ENCODE assay signal across 8 mouse cellular contexts in the genomic region with DNA sequence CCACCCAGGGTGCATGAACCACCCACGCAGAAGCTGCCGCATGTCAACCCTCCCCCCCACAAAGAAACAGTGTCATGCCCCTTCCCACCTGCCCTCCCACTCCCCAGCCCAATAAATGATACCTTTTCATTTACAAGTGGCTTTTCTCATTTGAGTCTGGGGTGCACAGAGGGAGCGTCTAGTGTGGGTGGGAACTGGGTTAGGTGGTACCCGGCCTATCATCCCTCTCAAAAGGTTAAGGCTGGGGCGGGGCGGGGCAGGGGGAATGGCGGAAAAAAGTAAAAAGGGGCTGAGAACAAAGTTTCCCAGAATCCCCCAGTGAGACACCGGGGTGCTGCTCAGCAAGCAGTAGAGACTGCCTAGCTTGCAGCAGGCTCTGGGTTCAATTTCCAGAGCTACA. TPM values are rescaled to one million over a fixed set of nuclear protein-coding genes. Genes with fewer than 3 reads are reported as not detected.
DNase-seq lines count a peak whose midpoint lies in the region; ATAC-seq and TF ChIP-seq lines count a peak whose summit lies in the region.
"Had no signal": no experiment of that assay in that cellular context is flagged by ENCODE, and none has a peak within 500 bp of the region (broad histone marks: within the 10 kb centered on the region; RNA-seq: fewer than 3 reads in every experiment).

No protein-coding gene starts in this region.

- no peaks in the 10 kb centered on the region for H3K9me3 ChIP-seq in lung, postnatal 0 days (ENCODE audit: low read length)
- H3K9me3 ChIP-seq in forebrain, postnatal 0 days (ENCODE audit: low read length) = no peaks in the 10 kb centered on the region
- H3K9me3 ChIP-seq in liver, embryonic 12.5 days (replicated peaks) = no peaks in the 10 kb centered on the region

- WGBS in lung, postnatal 0 days = 7% methylated on average over 8 of the region's 8 CpGs
- WGBS in forebrain, postnatal 0 days = 1% methylated on average over 8 of the region's 8 CpGs
- WGBS in liver, embryonic 12.5 days (ENCODE audit: insufficient replicate concordance) = 5% methylated on average over 8 of the region's 8 CpGs

- no peak for TF ChIP-seq CTCF in lung, postnatal 0 days (IDR thresholded peaks at IDR 0.05)
- TF ChIP-seq CTCF in forebrain, postnatal 0 days (IDR thresholded peaks at IDR 0.05; ENCODE audit: low read depth) = no peak

- TF ChIP-seq EP300 in lung, postnatal 0 days (IDR thresholded peaks at IDR 0.05) = no peak

- H3K4me3 ChIP-seq in lung, postnatal 0 days (ENCODE audit: low read depth, low read length) = no peak overlapping the region
- peak overlapping the region; percentile 24 for H3K4me3 ChIP-seq in forebrain, postnatal 0 days (ENCODE audit: low read depth, low read length)
- H3K4me3 ChIP-seq in liver, embryonic 12.5 days = 0 out of 2 replicates have a peak overlapping the region, but pooled peaks have one; percentile 26

- H3K4me1 ChIP-seq in lung, postnatal 0 days (ENCODE audit: insufficient read depth, low read depth, low read length) = no peaks in the 10 kb centered on the region
- H3K4me1 ChIP-seq in forebrain, postnatal 0 days (ENCODE audit: insufficient read depth) = no peaks in the 10 kb centered on the region
- H3K4me1 ChIP-seq in liver, embryonic 12.5 days = no peaks in the 10 kb centered on the region

- peak overlapping the region; percentile 44 for H3K4me2 ChIP-seq in lung, postnatal 0 days (replicated peaks; ENCODE audit: low read depth, low read length)
- peak overlapping the region; percentile 41 for H3K4me2 ChIP-seq in forebrain, postnatal 0 days (ENCODE audit: low read depth)
- H3K4me2 ChIP-seq in liver, embryonic 12.5 days = peak overlapping the region; percentile 50

- no peak for DNase-seq in lung, postnatal 0 days (ENCODE audit: low spot score)
- DNase-seq in lung, postnatal 4 days = no peak
- DNase-seq in forebrain, postnatal 0 days = no peak
- DNase-seq in embryo, embryonic 9.5 days (ENCODE audit: extremely low spot score) = no peak
- no peak for DNase-seq in left cerebral cortex, adult 11 months (ENCODE audit: low spot score)
- no peak for DNase-seq in layer of hippocampus, adult 9-10 months (ENCODE audit: low spot score)
- DNase-seq: kidney, postnatal 14 days had no signal

- peak; percentile 1; the same call in 1 of the 2 replicates for ATAC-seq in lung, postnatal 0 days
- ATAC-seq in forebrain, postnatal 0 days = no peak
- no peak for ATAC-seq in liver, embryonic 12.5 days

- H3K9ac ChIP-seq in lung, postnatal 0 days (replicated peaks; ENCODE audit: low read depth) = no peak overlapping the region
- H3K9ac ChIP-seq in forebrain, postnatal 0 days = no peak overlapping the region; the same call in 1 of the 2 replicates
- H3K9ac ChIP-seq in liver, embryonic 12.5 days = no peak overlapping the region

- peaks cover 9% of the 10 kb centered on the region; the same call in 1 of the 2 replicates for H3K36me3 ChIP-seq in lung, postnatal 0 days (ENCODE audit: insufficient read depth, low read length)
- H3K36me3 ChIP-seq in forebrain, postnatal 0 days (ENCODE audit: insufficient read depth) = no peaks in the 10 kb centered on the region
- H3K36me3 ChIP-seq in liver, embryonic 12.5 days = no peaks in the 10 kb centered on the region

- H3K27ac ChIP-seq in lung, postnatal 0 days (ENCODE audit: low read length) = no peak overlapping the region
- H3K27ac ChIP-seq in forebrain, postnatal 0 days (ENCODE audit: low read depth, low read length) = no peak overlapping the region
- H3K27ac ChIP-seq in liver, embryonic 12.5 days = no peak overlapping the region

- H3K27me3 ChIP-seq in lung, postnatal 0 days (replicated peaks; ENCODE audit: insufficient read depth, low read length) = 0 out of 2 replicates have a peak, but pooled peaks cover 12% of the 10 kb centered on the region
- peaks cover 46% of the 10 kb centered on the region for H3K27me3 ChIP-seq in forebrain, postnatal 0 days (ENCODE audit: insufficient read depth, low read length)
- peaks cover 93% of the 10 kb centered on the region for H3K27me3 ChIP-seq in liver, embryonic 12.5 days (replicated peaks)

RNA-seq across cellular contexts. Expression of a gene that starts 14.2 kb away (rescaled TPM):
- polyA plus RNA-seq in lung, postnatal 0 days (2015; fragmentation: Nextera tagmentation; extraction: Ambion mirVana) = 3.8 TPM in 2 replicates
- total RNA-seq in forebrain, postnatal 0 days (2014; rRNA removed) = 6.0 and 8.6 TPM in 2 replicates
- 4.2 and 5.2 TPM in 2 replicates for polyA plus RNA-seq in forebrain, postnatal 0 days (2015; fragmentation: Nextera tagmentation; extraction: Ambion mirVana)
- 0.13 and 0.24 TPM in 2 replicates for polyA plus RNA-seq in liver, embryonic 12.5 days (2016; fragmentation: Nextera tagmentation; extraction: Ambion mirVana)

RNA-seq across cellular contexts. Expression of a gene that starts 32.4 kb away (rescaled TPM):
- polyA plus RNA-seq in lung, postnatal 0 days (2015; fragmentation: Nextera tagmentation; extraction: Ambion mirVana) = 824 and 832 TPM in 2 replicates
- total RNA-seq in forebrain, postnatal 0 days (2014; rRNA removed) = 0.08 and 0.24 TPM in 2 replicates
- polyA plus RNA-seq in forebrain, postnatal 0 days (2015; fragmentation: Nextera tagmentation; extraction: Ambion mirVana) = 0.35 and 0.71 TPM in 2 replicates
- polyA plus RNA-seq in liver, embryonic 12.5 days (2016; fragmentation: Nextera tagmentation; extraction: Ambion mirVana) = 2.5 and 3.1 TPM in 2 replicates

RNA-seq across cellular contexts. Expression of a gene that starts 50.9 kb away (rescaled TPM):
- polyA plus RNA-seq in lung, postnatal 0 days (2015; fragmentation: Nextera tagmentation; extraction: Ambion mirVana) = 74.8 and 84.3 TPM in 2 replicates
- 44.1 and 45.9 TPM in 2 replicates for total RNA-seq in forebrain, postnatal 0 days (2014; rRNA removed)
- polyA plus RNA-seq in forebrain, postnatal 0 days (2015; fragmentation: Nextera tagmentation; extraction: Ambion mirVana) = 49.9 and 51.1 TPM in 2 replicates
- polyA plus RNA-seq in liver, embryonic 12.5 days (2016; fragmentation: Nextera tagmentation; extraction: Ambion mirVana) = 51.9 and 54.1 TPM in 2 replicates

RNA-seq across cellular contexts. Expression of a gene that starts 56.0 kb away (rescaled TPM):
- polyA plus RNA-seq in lung, postnatal 0 days (2015; fragmentation: Nextera tagmentation; extraction: Ambion mirVana) = 13.5 and 17.5 TPM in 2 replicates
- 14.1 and 16.2 TPM in 2 replicates for total RNA-seq in forebrain, postnatal 0 days (2014; rRNA removed)
- 14.2 and 14.3 TPM in 2 replicates for polyA plus RNA-seq in forebrain, postnatal 0 days (2015; fragmentation: Nextera tagmentation; extraction: Ambion mirVana)
- polyA plus RNA-seq in liver, embryonic 12.5 days (2016; fragmentation: Nextera tagmentation; extraction: Ambion mirVana) = 94.2 and 94.3 TPM in 2 replicates

Comparison
In these comparisons a context has a peak if more than half of its experiments do, and no peak if none do; other contexts are left out.
1. RNA of a gene that starts 32.4 kb away (polyA plus RNA-seq): 824 to 832 TPM in lung, postnatal 0 days; 2.5 to 3.1 TPM in liver, embryonic 12.5 days and 0.35 to 0.71 TPM in forebrain, postnatal 0 days; every median in the first group is over 100 times any median in the second.
2. Peak in every context shown above with its lines, with median percentiles within 50 percentile points of each other: H3K4me2 ChIP-seq.